8 mouse cellular contexts compared by ENCODE assay signal in genomic region chr11:62280675-62281600, GRCm38 (mm10). TPM values are rescaled to one million over a fixed set of nuclear protein-coding genes. Genes with fewer than 3 reads are reported as not detected.
DNase-seq lines count a peak whose midpoint lies in the region; ATAC-seq lines count a peak whose summit lies in the region.

Gene Zswim7 (minus strand): TSS chr11:62281375.
Gene Ttc19 (plus strand): TSS chr11:62281473.

- peak; percentile 95 for ATAC-seq in hindbrain, embryonic 11.5 days (ENCODE audit: low FRiP score)

- H3K4me2 ChIP-seq in hindbrain, embryonic 11.5 days (replicated peaks; ENCODE audit: low read depth, low read length): peak within 1 kb of the TSS; percentile 72

- no peaks in the 10 kb centered on the region for H3K27me3 ChIP-seq in hindbrain, embryonic 11.5 days (ENCODE audit: control insufficient read depth, insufficient read depth, low read length)

- WGBS in hindbrain, embryonic 11.5 days: under 1% methylated on average over 46 of the region's 68 CpGs

- peak within 1 kb of the TSS; percentile 77 for H3K27ac ChIP-seq in hindbrain, embryonic 11.5 days (ENCODE audit: low read depth, low read length)

- H3K9ac ChIP-seq in hindbrain, embryonic 11.5 days (ENCODE audit: low read depth, low read length): peak within 1 kb of the TSS; percentile 89

- H3K36me3 ChIP-seq in hindbrain, embryonic 11.5 days (ENCODE audit: control insufficient read depth, insufficient read depth, low read length): no peaks in the 10 kb centered on the region

- H3K4me1 ChIP-seq in hindbrain, embryonic 11.5 days (replicated peaks; ENCODE audit: control insufficient read depth, insufficient read depth, low read length): no peaks in the 10 kb centered on the region; the same call in 1 of the 2 replicates

- no peaks in the 10 kb centered on the region for H3K9me3 ChIP-seq in hindbrain, embryonic 11.5 days (ENCODE audit: control insufficient read depth, low read length)

- peak; percentile 97 for DNase-seq in Muller cell, postnatal 12 days (ENCODE audit: inconsistent ontology term)
- peak; percentile 92 for DNase-seq in cerebellum, adult 9-11 months
- DNase-seq in frontal cortex, adult 2 months (ENCODE audit: extremely low spot score in 1 of 2, low spot score in 1 of 2): peak; percentile 81 to 92
- peak; percentile 96 for DNase-seq in hindbrain, embryonic 11.5 days (ENCODE audit: low spot score)
- DNase-seq in layer of hippocampus, postnatal 10 days (ENCODE audit: low spot score in 2 of 2): peak; percentile 90 to 95
- DNase-seq in lung, postnatal 10 days: peak; percentile 94
- DNase-seq in ovary, postnatal 36 days (ENCODE audit: low spot score): peak; percentile 93
- peak; percentile 91 for DNase-seq in thymus, postnatal 25 days

- peak within 1 kb of the TSS; percentile 77 for H3K4me3 ChIP-seq in hindbrain, embryonic 11.5 days (ENCODE audit: low read depth, low read length)

RNA-seq across cellular contexts. Expression of gene Zswim7, which starts in this region (rescaled TPM):
- polyA plus RNA-seq in frontal cortex, adult 2 months (2012; rRNA removed): 26.6 and 27.4 TPM in 2 replicates
- polyA plus RNA-seq in hindbrain, embryonic 11.5 days (2014; fragmentation: Nextera tagmentation; extraction: Ambion mirVana): 19.2 and 19.9 TPM in 2 replicates
- total RNA-seq in layer of hippocampus, postnatal 10 days (2021): 10 to 100 TPM; 17.6 to 17.7 TPM

RNA-seq across cellular contexts. Expression of gene Ttc19, which starts in this region (rescaled TPM):
- 55.1 and 58.1 TPM in 2 replicates for polyA plus RNA-seq in frontal cortex, adult 2 months (2012; rRNA removed)
- polyA plus RNA-seq in hindbrain, embryonic 11.5 days (2014; fragmentation: Nextera tagmentation; extraction: Ambion mirVana): 16.7 and 21.0 TPM in 2 replicates
- total RNA-seq in layer of hippocampus, postnatal 10 days (2021): 10 to 100 TPM; 73.9 to 86.6 TPM

Comparison
In these comparisons a context has a peak if more than half of its experiments do, and no peak if none do; other contexts are left out.
1. Peak in every context shown above with its lines: DNase-seq, ATAC-seq, H3K4me3 ChIP-seq and H3K27ac ChIP-seq.